Mouse (Mus musculus) G1E (cell line): ENCODE data around the gene Rnf121.

Source experiments
- CTCF ChIP-seq: IDR thresholded peaks from 2 replicates; pipeline ENCODE4 v1.5.1; 2012; ENCODE audit warnings: low read depth, low read length, inconsistent platforms, mixed read lengths
- GATA1 ChIP-seq: IDR thresholded peaks from 2 replicates; pipeline ENCODE4 v1.6.1; 2012; ENCODE audit warnings: borderline replicate concordance, low read length, inconsistent platforms, mixed read lengths
- POLR2AphosphoS5 ChIP-seq: IDR thresholded peaks from 2 replicates; pipeline ENCODE4 v1.6.1; 2012; ENCODE audit warnings: low read depth, low read length, inconsistent platforms; ENCODE audit not compliant: insufficient replicate concordance
- TAL1 ChIP-seq: conservative IDR thresholded peaks from 2 replicates; pipeline ENCODE4 v1.6.1; 2012; ENCODE audit warnings: low read depth, low read length, inconsistent platforms, mixed read lengths

DNA sequence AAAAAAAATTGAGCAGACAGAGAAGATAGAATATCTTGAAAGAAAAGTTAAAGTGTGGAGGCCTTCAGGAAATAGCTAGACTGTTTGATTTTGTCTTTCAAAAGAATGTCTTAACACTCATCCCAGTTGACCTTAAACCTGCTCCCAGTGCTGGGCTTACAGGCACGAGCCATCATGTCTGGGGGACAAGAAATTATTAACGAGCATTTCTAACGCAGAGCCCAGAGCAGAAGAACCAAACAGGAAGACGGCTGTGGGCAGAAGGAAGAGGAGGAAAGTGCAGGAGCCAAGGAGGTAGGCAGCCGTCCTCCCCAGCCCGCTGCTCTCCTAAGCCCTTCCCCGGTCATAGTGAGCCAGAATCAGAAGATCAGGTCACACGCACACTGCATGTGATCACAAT lies 15.0 kb upstream of the Rnf121 start:
- no peak for TF ChIP-seq POLR2AphosphoS5
- TF ChIP-seq CTCF: no peak
- TF ChIP-seq TAL1: no peak
- TF ChIP-seq GATA1: no peak
